Mouse (Mus musculus): ENCODE data around the gene Rrbp1.

Rrbp1 gene

GRCm38 (mm10) chr2:143916229-143916628, 94.8 kb downstream of the Rrbp1 start:
- peak; percentile 13 for DNase-seq (ENCODE audit: low read depth, low spot score)

DNA sequence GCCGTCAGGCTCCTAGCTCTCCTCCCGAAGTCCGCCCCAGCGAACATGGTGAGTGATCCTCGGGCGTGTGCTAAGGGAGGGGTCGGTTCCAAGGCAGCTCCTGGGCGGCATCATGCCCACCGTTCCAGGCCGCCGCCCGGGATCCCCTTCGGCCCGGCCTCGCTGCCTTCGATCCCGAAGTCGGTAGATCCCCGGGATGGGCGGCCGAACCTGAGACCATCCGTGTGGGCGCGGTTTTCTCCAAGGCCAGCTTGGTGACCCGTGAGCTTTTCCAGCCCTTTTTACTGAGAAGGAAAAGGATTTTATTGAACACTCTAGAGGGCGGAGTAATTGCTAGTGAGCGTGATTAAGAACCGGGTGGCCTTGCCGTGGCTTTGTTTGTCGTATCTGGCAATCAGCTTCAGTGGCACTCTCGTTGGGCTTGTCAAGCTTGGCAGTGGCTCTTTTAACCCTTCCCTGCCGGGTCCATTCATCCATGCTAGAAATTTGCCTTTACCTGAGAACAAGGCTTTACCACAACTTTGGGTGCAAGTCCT, 95.4 kb downstream of the Rrbp1 start:
- DNase-seq (ENCODE audit: low read depth, low spot score), result peak; percentile 54

DNA sequence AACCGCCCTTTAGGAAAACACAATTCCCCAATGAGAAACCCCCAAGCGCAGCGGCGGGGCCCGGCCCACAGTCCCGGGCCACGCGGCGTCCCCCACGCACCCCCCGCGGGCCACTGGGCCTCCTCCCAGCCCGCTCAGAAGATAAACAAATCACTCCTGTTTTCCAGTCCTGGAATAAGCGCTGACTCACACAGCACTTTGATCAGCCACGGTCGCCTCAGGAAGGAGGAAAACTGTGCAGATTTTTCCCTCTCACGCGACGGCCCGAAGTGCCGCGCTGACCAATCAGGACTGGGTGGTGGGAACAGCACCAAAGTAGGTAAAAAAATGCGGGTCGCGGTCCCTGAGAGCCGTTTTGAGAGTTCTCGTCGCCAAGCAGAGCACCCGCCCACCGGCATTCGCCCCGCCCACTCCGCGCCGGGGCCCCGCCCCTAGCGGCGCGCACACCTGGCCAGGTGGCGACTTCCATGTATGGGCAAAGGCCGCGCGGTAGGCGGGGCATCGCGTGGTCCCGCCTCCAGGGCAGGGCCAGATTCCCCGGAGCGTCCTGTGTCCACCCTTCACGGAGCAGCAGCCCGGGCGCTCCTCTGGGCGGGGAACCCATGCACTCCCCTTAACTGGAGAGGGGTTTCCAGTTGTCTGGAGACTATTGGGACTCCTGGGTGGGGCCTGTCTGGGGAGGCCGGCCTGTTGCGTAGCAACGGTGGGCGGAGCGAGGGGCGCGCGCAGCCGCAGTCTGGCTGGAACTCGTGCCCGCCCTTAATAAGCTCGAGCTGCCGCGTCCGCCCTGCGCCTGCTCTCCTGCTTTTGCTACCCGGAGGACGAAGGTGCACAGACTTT, 96.1 kb downstream of the Rrbp1 start, which contains the start of gene Dstn:
Gene Dstn, plus strand, starts transcription at position 561 of the 840 bp plus-strand sequence.
- DNase-seq (ENCODE audit: low read depth, low spot score), result peak; percentile 97

DNA sequence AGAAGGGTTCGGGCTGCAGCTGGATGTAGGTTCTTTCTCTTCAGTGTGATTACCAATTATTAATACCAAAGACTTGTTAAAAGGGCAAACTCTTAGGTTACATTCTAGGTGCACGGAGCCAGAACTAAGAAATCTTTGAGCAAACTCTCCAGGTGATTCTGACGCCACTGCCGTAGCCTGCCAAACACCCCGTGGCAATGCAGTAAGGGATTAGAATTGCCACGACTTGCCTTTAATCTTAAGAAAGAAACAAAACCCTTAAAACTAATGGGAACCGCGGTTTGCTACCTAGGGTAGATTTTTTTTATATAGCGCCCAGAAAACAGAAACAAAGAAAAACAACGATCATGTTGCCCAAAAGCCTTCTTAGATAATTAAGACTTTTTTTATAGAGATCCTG, 96.8 kb downstream of the Rrbp1 start:
- peak; percentile 20 for DNase-seq (ENCODE audit: low read depth, low spot score)

GRCm38 (mm10) chr2:143912199-143912598, 98.9 kb downstream of the Rrbp1 start:
- no peak for DNase-seq (ENCODE audit: low read depth, low spot score)

DNA sequence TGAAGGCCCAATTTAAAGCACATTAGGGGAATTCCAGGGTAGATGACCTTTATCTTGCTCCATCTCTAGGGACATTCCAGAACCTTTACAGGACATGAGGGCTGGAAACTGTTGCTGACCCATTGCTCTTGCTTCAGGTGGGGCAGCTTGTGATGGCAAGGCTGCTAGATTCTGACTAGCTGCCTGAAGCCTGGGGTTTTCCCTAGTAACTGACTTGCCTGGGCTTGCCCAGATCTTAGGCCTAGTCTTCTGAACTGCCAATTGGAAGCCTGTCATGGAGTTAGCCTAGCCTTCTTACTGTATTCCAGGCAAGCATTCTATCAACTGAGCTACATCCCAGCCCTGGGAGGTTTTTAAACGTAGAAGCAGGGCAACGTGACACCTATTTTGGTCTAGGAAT, 101.8 kb downstream of the Rrbp1 start:
- no peak for DNase-seq (ENCODE audit: low read depth, low spot score)

DNA sequence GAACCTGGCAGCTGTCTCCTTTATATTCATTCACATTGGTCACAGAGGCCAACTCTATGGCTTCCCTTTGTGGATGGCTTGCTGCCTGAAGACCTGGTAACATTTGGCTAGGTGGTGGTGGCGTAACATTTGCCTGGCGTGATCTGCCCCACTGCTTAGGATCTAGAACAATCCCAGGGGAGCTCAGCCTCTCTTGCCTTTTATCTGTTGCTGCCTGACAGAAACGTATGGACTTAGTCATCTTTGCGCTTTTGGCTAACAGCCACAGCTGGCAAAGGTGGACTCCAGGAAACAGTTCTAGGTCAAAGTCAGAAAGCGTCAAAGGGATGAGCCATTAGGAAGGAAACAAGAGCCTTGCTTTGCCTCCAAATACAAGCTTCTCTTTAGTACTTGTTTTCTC, 106.2 kb downstream of the Rrbp1 start:
- no peak for DNase-seq (ENCODE audit: low read depth, low spot score)

- DNase-seq (ENCODE audit: low read depth, low spot score), result no peak
Measured at GRCm38 (mm10) chr2:143903376-143904045, 107.6 kb downstream of the Rrbp1 start.

DNA sequence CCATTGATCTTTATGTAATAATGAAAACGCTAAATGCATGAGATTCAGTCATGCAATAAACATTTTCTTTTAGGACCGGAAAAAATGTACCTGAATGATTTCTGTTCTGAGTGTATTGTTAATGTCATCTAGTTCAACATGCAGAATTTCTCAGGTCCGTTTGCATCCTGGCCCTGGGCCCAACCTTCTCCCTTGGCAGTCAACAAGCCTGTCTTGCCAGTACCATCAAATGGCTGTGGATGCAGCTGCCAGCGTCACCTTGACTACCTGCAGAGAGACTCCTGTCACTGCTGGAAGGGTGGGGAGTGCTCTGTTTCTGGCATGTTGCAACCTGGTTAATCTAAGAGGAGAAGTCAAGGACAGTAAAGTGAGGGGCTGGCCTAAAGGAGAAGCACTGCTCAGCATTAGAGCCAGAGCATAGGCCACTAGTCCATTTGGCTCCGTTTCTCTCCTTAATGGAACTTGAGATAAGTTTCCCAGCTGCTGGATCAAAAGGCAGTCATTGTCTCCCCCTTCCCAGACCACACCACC, 110.2 kb downstream of the Rrbp1 start:
- DNase-seq (ENCODE audit: low read depth, low spot score), result no peak

GRCm38 (mm10) chr2:143899470-143900220, 111.4 kb downstream of the Rrbp1 start:
- no peak for DNase-seq (ENCODE audit: low read depth, low spot score)
